Mouse (Mus musculus) forebrain, embryonic 16.5 days (tissue): ENCODE results near the gene Tnpo1. TPM values are rescaled to one million over a fixed set of nuclear protein-coding genes. Genes with fewer than 3 reads are reported as not detected.

ENCODE experiments used
- ATAC-seq: fragments of 200-750 bp; cut with Nextera tagmentation; 2 replicates; pipeline ENCODE4 v1.8.0; 2017; ENCODE audit warnings: mild to moderate bottlenecking, moderate library complexity
- H3K27ac ChIP-seq: fragments of 300-500 bp; sonication (generic); 2 replicates; pipeline ENCODE4 v1.5.1; 2014; ENCODE audit warnings: low read length, control low read depth
- H3K27me3 ChIP-seq: fragments of 300-500 bp; sonication (generic); replicated peaks from 2 replicates; pipeline ENCODE4 v1.6.1; 2014; ENCODE audit warnings: low read length; ENCODE audit not compliant: control insufficient read depth, insufficient read depth
- H3K36me3 ChIP-seq: fragments of 300-500 bp; sonication (generic); 2 replicates; pipeline ENCODE4 v1.6.1; 2014; ENCODE audit not compliant: control insufficient read depth, insufficient read depth
- H3K4me1 ChIP-seq: fragments of 300-500 bp; sonication (generic); replicated peaks from 2 replicates; pipeline ENCODE4 v1.6.1; 2014; ENCODE audit warnings: low read length; ENCODE audit not compliant: control insufficient read depth, insufficient read depth
- H3K4me2 ChIP-seq: fragments of 300-500 bp; sonication (generic); 2 replicates; pipeline ENCODE4 v1.6.1; 2014; ENCODE audit warnings: mild to moderate bottlenecking, low read length, control low read depth
- H3K4me3 ChIP-seq: fragments of 300-500 bp; sonication (generic); replicated peaks from 2 replicates; pipeline ENCODE4 v1.5.1; 2014; ENCODE audit warnings: mild to moderate bottlenecking, low read length, control low read depth
- H3K9ac ChIP-seq: fragments of 300-500 bp; sonication (generic); replicated peaks from 2 replicates; pipeline ENCODE4 v1.6.1; 2014; ENCODE audit warnings: low read depth, low read length, control low read depth
- H3K9me3 ChIP-seq: fragments of 300-500 bp; sonication (generic); 2 replicates; pipeline ENCODE4 v1.6.1; 2016; ENCODE audit warnings: low read length; ENCODE audit not compliant: control insufficient read depth
- WGBS: fragments of 180-500 bp; shearing (Covaris S2); extraction: QIAGEN DNeasy Blood & Tissue Kit; methylation state at CpG from one replicate; pipeline ENCODE4 v1.1.7; 2014; 5-methylcytosine and 5-hydroxymethylcytosine counted together
- polyA plus RNA-seq: library from polyadenylated mRNA; unstranded; fragments of >200 nt; fragmentation: Nextera tagmentation; extraction: Ambion mirVana; gene quantifications from 2 replicates; pipeline ENCODE4 v1.2.1, GENCODE M21; 2015

Gene Tnpo1
- polyA plus RNA-seq, 1 experiment from 2014 or later: 52.1 TPM

DNA sequence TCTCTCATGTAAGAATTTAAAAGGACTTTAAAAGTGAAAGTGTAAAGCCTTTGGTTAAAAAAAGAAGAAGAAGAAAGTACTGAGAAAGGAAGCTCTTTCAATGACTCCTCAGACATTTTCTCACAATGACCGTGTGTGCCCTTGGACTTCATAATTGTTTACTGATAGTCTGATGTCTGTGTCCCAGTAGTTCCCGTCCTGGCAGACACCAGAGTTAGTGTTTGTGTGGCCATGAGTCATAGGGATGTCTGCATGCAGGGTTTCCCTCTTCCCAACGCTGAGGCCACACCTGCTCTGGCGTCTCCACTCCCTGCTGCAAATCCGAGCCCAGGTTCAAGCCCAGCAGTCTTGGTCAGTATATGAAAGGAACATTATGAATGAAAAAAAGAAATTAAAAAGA, 29.0 kb upstream of the Tnpo1 start:
- no peaks in the 10 kb centered on the region for H3K9me3 ChIP-seq
- no peaks in the 10 kb centered on the region for H3K4me1 ChIP-seq
- no peaks in the 10 kb centered on the region for H3K27me3 ChIP-seq
- ATAC-seq: no peak
- H3K4me3 ChIP-seq: no peak overlapping the region
- H3K36me3 ChIP-seq: no peaks in the 10 kb centered on the region
- no peak overlapping the region for H3K9ac ChIP-seq
- WGBS: 58% methylated on average over 5 of the region's 5 CpGs
- no peak overlapping the region for H3K27ac ChIP-seq
- no peak overlapping the region for H3K4me2 ChIP-seq

DNA sequence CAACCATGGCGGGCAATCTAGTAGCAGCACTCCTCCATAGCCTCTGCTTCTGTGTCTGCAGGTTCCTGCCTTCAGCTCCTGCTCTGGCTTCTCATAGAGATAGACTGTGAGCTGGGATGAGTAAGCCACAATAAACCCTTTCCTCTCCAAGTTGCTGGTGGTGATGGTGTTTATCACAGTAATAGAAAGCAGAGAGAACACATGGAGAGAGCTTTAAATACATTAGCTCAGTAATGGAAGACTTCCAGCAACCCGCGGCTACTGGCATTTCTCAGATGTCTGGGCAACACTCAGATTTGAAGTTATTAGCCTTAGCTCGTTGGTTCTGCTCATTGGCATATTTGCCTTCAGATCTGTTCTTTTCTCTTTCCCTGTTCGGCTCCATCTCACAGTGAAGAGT, 27.6 kb upstream of the Tnpo1 start:
- Histone ChIP-seq H3K36me3 (no peaks in the 10 kb centered on the region), H3K27me3 (no peaks in the 10 kb centered on the region), H3K9ac (no peak overlapping the region), H3K4me2 (no peak overlapping the region), H3K4me3 (no peak overlapping the region), H3K4me1 (no peaks in the 10 kb centered on the region), H3K27ac (no peak overlapping the region), H3K9me3 (no peaks in the 10 kb centered on the region)
- ATAC-seq: no peak
- 58% methylated on average over 5 of the region's 5 CpGs for WGBS

DNA sequence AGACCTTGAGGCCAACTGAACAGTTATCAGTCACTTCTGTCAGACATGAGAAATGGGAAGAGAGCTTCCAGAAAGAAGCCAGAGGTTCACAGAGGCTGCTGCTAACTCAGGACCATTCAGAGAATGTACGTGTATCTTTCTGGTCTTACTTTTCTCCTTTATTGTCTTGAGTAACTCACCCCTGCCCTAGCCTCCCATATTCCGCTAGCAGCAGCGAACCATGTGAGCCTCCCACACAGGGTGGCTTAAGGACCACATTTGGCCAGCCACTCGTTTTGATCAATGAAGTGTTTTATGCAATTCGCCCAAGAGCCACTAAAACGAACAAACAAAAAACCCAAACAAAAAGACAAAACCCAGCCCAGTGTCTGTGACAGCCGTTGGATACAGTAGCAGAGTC, 25.8 kb upstream of the Tnpo1 start:
- H3K36me3 ChIP-seq: no peaks in the 10 kb centered on the region
- no peaks in the 10 kb centered on the region for H3K4me1 ChIP-seq
- WGBS: 59% methylated on average over 7 of the region's 7 CpGs
- no peak overlapping the region for H3K27ac ChIP-seq
- H3K27me3 ChIP-seq: no peaks in the 10 kb centered on the region
- no peaks in the 10 kb centered on the region for H3K9me3 ChIP-seq
- H3K4me3 ChIP-seq: no peak overlapping the region
- no peak overlapping the region for H3K9ac ChIP-seq
- no peak overlapping the region for H3K4me2 ChIP-seq
- no peak for ATAC-seq

DNA sequence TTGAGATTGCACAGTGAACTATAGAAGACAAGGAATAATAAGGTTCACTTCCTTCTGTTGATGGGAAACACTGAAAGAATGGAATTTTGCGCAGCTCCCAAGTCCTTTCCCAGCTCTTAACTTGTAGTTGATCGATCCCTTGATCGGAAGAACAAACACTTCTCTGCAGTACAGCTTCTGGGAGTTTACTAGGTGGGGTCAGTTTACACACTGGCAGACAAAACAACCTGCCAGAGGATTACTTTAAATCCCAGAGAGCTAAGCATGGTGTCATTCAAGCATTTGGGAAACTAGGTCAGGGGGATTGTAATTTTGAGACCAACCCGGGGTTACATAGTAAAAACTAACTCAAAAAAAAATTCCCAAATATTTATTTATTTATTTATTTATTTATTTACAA, 22.0 kb upstream of the Tnpo1 start:
- Histone ChIP-seq H3K4me2 (no peak overlapping the region), H3K4me3 (no peak overlapping the region), H3K9me3 (no peaks in the 10 kb centered on the region), H3K27me3 (no peaks in the 10 kb centered on the region), H3K4me1 (no peaks in the 10 kb centered on the region), H3K9ac (no peak overlapping the region), H3K36me3 (no peaks in the 10 kb centered on the region), H3K27ac (no peak overlapping the region)
- no peak for ATAC-seq
- 33% methylated on average over 4 of the region's 4 CpGs for WGBS

DNA sequence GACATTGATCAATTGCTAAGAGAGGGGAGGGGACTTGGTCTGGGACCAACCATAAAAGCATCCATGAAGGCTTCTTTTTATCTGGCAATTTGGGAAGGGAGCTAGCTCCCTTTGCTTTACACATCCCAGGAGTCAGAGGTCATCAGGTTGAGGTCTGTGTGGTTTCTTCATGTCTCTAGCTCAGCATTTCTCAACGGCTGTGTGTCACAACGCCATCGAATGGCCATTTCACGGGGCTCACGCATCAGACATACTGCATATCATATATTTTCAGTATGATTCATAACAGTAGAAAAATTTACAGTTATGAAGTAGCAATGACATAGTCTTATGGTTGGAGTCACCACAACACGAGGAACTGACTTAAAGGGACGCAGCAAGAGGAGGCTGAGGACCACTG, 20.2 kb upstream of the Tnpo1 start:
- no peak overlapping the region for H3K27ac ChIP-seq
- H3K4me1 ChIP-seq: no peaks in the 10 kb centered on the region
- no peak overlapping the region for H3K4me3 ChIP-seq
- H3K9ac ChIP-seq: no peak overlapping the region
- no peaks in the 10 kb centered on the region for H3K27me3 ChIP-seq
- ATAC-seq: no peak
- H3K4me2 ChIP-seq: no peak overlapping the region
- no peaks in the 10 kb centered on the region for H3K36me3 ChIP-seq
- 93% methylated on average over 7 of the region's 7 CpGs for WGBS
- H3K9me3 ChIP-seq: no peaks in the 10 kb centered on the region

DNA sequence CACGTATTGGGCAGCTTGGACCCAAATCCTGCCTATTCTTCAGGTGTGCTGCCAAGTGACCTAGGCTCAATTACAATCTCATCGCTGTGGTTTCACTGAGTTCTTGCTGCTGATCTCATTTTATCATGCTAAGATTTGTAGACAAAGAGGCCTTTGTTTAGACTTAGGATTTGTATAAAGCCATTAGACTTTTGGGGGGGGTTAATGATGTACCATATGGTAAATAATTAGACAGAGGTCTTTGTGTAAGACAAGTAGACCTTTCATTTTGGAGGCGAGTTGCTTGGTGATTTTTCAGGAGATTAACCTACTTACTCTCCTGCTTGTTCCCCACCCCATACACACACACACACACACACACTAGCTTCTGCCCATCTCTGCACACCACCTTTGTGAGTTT, 19.7 kb upstream of the Tnpo1 start:
- no peak overlapping the region for H3K9ac ChIP-seq

DNA sequence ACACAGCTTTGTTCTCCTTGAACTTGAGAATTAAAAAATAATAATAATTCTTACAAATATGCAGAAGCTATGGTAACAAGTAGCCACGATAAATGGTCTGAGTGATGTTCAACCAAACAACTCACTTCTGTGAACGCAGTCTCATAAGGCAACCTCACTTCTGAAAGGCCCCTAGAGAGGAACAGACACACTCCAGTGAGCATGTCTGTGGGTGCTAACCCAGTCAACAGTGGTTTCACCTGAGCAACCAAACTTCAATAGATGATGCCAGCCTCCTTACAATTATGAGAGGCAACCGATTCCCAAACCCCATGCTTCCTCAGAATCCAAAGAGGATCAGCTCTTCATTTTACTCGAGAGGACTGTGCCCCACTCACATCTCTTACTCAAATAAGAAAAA, 19.2 kb upstream of the Tnpo1 start:
- no peak overlapping the region for H3K4me2 ChIP-seq
- no peaks in the 10 kb centered on the region for H3K36me3 ChIP-seq
- no peak overlapping the region for H3K9ac ChIP-seq
- H3K4me3 ChIP-seq: no peak overlapping the region
- WGBS: 90% methylated on average over 4 of the region's 4 CpGs
- no peak for ATAC-seq
- H3K4me1 ChIP-seq: no peaks in the 10 kb centered on the region
- no peaks in the 10 kb centered on the region for H3K27me3 ChIP-seq
- H3K9me3 ChIP-seq: no peaks in the 10 kb centered on the region
- H3K27ac ChIP-seq: no peak overlapping the region

More for the DNA sequence above, 19.7 kb upstream of the Tnpo1 start:
- Histone ChIP-seq H3K27ac (no peak overlapping the region), H3K4me1 (no peaks in the 10 kb centered on the region), H3K27me3 (no peaks in the 10 kb centered on the region), H3K4me2 (no peak overlapping the region), H3K36me3 (no peaks in the 10 kb centered on the region), H3K4me3 (no peak overlapping the region), H3K9me3 (no peaks in the 10 kb centered on the region)
- WGBS: 20% methylated on average over 3 of the region's 3 CpGs
- no peak for ATAC-seq

DNA sequence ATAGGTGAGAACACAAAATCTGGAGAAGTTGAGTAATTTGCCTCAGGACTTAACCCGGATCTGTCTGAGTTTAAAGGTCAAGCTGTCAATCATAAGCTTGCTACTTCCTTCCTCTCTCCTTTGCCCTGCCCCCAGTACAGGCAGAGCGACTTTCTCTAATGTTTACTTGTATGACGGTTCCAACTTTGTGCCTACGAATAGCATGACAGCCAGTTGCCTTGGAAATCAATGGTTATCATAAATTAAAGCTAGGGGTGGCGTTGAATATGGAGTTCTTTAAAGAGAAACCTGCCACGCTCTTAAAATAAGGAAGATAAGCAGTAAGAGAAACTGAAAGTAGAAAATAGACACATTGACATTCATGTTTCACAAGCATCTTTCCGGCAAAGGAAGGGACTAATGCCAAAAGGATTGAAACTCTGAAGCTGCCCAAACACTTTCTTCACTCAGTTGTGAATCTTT, 18.5 kb upstream of the Tnpo1 start:
- ATAC-seq: no peak
- 84% methylated on average over 7 of the region's 7 CpGs for WGBS
- H3K27ac ChIP-seq: no peak overlapping the region

DNA sequence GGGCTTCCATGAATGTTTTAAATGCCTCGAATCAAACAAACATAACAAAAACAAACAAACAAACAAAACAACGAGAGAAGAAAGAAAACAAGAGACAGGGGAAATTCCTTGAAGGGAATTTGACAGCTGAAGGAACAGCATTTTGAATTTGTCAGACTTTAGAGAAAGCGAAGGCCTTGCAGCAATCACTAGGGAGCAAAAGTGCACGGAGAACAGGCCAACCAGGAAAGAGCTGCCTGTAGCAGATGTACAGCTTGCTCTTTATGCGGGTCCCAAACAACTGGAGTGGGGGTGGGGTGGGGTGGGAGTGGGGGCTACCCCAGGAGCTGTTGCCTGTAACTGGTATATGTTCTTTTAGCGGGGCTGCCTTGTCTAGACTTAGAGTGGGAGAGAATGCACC, 16.2 kb upstream of the Tnpo1 start:
- Histone ChIP-seq H3K4me3 (no peak overlapping the region), H3K9me3 (no peaks in the 10 kb centered on the region), H3K9ac (no peak overlapping the region), H3K27me3 (no peaks in the 10 kb centered on the region), H3K4me2 (no peak overlapping the region), H3K4me1 (no peaks in the 10 kb centered on the region), H3K36me3 (no peaks in the 10 kb centered on the region), H3K27ac (no peak overlapping the region)
- whole genome bisulfite sequencing: 76% methylated on average over 6 of the region's 6 CpGs
- ATAC-seq: no peak

More for the DNA sequence above, 18.5 kb upstream of the Tnpo1 start:
- Histone ChIP-seq H3K9ac (no peak overlapping the region), H3K9me3 (no peaks in the 10 kb centered on the region), H3K4me3 (no peak overlapping the region), H3K4me2 (no peak overlapping the region), H3K36me3 (no peaks in the 10 kb centered on the region), H3K27me3 (no peaks in the 10 kb centered on the region), H3K4me1 (no peaks in the 10 kb centered on the region)

DNA sequence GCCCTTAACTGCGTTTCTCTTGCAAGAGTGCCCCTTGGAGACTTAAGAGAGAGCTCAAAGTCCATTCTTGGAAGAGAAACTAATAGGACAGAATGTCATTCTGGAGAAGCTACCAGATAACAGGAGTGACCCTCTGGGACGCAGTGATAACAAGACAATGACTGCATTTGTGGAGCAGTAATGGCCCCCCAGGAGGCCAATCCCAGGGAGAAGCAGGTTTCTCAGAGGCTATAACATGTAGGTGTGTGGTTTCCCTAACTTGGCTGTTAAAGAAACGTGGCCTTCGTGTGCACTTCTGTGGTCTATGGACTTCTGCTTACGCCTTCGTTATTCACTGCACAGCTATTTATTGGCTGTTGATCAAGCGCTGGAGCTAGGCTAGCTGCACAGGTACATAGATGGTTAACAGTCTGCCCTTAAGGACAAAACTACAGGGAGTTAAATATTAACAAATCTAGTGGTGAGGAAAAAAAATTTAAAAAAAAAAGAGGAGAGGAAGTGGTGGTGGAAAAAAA, 15.7 kb upstream of the Tnpo1 start:
- H3K4me1 ChIP-seq: no peaks in the 10 kb centered on the region
- no peak overlapping the region for H3K4me2 ChIP-seq
- no peaks in the 10 kb centered on the region for H3K9me3 ChIP-seq
- no peaks in the 10 kb centered on the region for H3K36me3 ChIP-seq
- H3K27ac ChIP-seq: no peak overlapping the region
- ATAC-seq: no peak
- H3K27me3 ChIP-seq: no peaks in the 10 kb centered on the region
- H3K9ac ChIP-seq: no peak overlapping the region
- H3K4me3 ChIP-seq: no peak overlapping the region
- WGBS: 77% methylated on average over 7 of the region's 7 CpGs
